Mouse (Mus musculus) spleen, postnatal 14 days (tissue): ENCODE measurements around the gene Flad1.

Source experiments
- DNase-seq, 2 experiments: peaks; one replicate each; pipeline ENCODE4 v3.0.0; 2021 to 2022; ENCODE audit warnings: low spot score in 2 of 2

Flad1 gene

GRCm38 (mm10) chr3:89382950-89383349 is 28.7 kb downstream of the Flad1 start:
- no peak for DNase-seq

- DNase-seq: peak in 1 of 2 experiments; percentile 5
Measured at GRCm38 (mm10) chr3:89382033-89382882, 29.4 kb downstream of the Flad1 start.

- DNase-seq: peak in 1 of 2 experiments; percentile 5
Measured at GRCm38 (mm10) chr3:89381233-89381632, 30.4 kb downstream of the Flad1 start.

GRCm38 (mm10) chr3:89380711-89381110 is 31.0 kb downstream of the Flad1 start:
- DNase-seq: peak in 1 of 2 experiments; percentile 7

GRCm38 (mm10) chr3:89380291-89380690 is 31.4 kb downstream of the Flad1 start:
- peak in 1 of 2 experiments; percentile 6 for DNase-seq

DNA sequence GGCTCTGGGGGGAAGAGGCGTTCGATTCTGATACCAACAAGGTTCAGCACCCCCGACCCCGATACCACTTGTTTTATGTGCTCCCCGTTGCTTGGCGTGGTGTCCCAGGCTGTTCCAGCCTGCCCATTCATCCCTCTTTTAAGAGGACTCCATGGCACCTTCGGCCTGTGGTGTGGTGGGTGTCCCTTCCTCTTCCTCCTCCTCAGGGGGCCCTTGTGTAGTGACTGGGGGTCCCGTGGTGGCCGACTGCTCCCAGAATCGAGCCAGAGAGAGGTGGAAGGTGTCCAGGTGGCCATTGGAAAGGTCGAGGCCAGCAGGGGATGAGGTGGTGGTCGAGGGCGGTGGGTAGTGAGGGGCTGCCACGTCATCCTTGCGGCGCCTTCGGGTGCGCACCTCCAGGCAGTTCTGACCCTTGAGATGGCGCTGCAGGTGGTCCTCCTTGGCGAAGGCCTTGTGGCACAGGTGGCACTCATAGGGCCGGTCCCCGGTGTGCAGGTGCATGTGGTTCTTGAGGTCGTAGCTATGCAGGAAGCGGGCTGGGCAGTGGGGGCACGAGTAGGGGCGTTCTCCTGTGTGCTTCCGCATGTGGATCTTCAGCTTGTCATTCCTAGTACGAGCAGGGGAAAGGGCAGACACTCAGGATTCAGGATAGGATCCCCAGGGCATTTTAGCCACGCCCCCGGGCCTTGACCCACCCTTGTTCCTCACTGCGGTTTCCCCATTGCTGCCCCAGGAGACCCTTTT is 32.1 kb downstream of the Flad1 start:
- peak in 1 of 2 experiments; percentile 6 for DNase-seq

DNA sequence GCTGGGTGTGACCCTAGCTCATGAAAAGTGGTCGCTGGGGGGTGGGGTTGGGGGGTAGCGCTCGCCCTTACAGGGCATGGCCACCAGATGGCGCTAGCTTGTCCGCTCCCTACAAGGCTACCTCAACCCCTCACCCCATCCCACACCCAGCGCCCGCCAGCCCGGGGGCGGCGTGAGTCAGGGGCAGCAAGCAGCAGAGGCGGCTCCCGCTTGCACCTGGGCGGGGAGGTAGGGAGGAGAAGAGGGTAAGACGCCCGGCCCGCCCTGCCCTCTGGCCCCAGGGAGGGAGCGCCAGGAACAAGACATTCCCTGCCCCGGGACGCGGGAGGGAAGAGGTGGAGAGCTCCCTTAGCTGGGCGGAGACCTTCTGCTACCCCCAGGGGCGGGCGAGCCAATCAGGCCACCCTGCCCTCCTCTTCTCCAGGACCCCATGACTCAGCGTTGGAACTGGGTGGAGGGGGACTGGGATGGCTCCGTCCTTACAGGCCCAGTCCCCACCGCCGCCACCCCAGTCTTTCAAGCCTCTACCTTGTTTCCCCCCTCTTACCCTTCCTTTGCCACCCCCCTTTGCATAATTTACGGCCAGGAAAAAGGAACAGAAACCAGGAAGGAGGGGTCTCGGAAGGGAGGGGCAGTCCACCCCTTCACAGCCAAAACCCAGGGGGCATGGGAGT is 33.1 kb downstream of the Flad1 start:
- DNase-seq: peak in 1 of 2 experiments; percentile 63

DNA sequence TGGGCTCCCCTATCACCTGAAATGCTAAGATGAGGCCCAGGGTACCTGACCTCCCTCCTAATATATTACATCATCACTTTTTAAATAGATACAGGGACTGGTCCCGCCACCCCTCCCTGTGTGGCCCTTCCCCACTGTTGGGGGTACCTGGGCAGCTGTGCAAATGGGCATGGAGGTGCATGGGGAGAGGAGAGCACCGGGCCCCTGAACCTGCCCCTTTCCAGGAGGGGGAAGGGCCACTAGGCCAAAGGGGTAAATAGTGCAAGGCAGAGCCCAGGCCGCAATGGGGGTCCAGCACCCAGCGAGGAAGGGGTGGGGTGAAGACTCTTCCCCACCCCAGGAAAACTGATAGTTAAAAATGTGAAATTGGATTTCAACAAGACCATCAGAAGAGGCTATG is 33.8 kb downstream of the Flad1 start:
- DNase-seq: no peak

DNA sequence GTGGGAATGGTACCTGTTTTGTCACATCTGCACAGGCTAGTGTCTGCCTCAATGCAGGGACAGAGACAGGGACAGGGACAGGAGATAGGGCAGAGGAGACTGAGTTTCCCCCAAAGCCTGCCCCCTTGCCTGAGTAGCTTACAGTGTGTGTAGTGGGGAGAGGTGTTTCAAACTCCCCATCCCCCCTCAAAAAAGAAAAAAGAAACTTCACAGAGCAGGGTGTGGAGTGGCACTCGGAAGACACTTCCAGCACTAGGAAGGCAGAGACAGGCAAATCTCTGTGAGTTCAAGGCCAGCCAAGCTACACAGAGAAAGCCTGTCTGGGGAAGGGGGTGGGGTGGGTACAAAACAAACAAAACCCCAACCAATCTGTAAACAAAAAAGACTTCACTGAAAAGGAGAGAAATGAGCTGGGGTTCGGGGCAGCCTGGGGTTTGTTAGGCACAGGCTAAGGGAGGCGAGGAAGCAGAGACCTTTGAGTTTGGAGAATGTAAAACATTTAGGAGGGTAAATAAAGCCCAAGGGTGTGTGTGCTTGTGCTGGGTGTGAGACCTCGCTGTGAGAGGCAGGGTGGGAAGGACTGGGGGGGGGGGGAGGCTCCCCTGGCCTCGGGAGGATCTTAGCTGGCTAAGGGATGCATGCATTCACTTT is 38.0 kb downstream of the Flad1 start:
- no peak for DNase-seq

DNA sequence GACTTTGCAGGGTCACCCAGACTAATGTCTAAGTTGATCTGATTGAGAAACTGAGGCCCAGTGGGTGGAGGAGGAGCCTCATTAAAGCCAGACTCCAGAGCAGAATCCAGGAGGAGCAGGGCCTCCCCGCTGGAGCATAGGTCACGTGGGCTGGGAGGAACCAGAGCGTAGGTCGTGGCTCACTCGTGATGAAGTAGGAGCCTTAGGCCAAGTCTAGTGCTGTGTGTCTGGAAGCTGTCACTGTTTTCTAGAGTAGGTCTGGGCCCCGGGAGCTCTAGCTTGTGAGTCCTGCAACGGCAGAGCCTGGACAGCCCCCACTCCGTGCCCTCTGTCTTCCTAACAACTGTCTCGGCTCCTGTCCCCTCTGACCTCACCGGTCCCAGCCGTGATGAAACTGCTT is 44.3 kb downstream of the Flad1 start:
- DNase-seq: no peak

DNA sequence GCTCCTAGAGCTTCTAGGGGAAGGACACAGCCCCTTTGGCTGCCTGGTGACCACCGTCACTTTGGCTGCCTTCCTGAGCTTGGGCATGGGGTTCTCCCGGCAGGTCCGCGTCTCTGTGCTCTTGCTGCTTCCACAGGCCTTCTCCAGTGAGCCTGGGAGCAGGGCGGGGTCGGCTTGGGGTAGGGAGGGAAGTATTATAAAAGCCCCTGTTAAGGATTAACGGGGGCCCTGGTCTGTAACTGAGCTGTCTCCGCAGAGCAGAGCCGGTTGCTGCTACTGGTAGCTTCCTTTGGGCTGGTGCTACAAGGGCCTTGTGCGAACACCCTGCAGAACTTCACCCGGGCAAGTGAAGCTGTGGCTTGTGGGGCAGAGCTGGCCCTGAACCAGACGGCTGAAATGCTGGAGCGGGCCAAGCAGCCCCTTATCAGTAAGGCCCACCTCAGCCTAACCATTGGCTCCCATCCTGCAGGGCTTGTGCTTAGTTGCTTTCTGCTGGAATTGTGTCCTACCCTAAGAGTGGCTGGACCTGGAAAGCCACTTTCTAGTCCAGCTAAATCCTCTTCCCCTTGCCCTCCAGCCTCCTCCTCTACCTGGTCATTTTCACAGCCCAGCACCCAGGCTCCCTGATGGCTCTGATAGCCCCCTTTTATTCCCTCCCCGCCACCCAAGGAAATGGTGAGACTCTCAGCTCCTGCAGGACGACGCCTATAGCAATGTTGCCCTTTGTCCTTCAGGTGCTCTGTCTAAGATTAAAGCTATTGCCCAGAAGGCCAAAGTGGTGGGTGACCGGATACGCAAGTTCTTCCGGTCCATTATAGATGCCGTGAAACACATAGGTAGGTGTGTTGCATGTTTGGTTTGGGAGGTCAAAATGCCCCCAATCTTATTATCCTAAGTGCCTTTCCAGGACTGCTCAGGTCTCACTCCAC is 45.9 kb downstream of the Flad1 start:
- DNase-seq: no peak

DNA sequence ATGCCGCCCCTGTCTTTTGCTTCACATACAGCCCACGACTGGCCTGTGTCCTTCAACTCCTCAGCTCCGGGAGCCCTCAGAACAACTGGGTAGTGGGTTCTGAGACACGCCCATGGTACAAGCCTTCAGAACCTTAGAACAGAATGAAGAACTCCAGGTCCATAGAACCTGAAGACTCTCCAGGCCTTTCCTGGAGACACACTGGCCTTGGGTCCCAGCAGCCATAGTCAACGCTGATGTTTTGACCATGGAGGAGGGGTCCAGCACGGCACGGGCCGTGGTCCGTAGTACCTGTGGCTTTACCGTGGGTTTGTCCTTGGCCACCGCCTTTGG is 46.6 kb downstream of the Flad1 start, which contains the start of gene Dcst1:
Gene Dcst1 (minus strand): TSS at position 101 of the 333 bp plus-strand sequence.
- DNase-seq: no peak

DNA sequence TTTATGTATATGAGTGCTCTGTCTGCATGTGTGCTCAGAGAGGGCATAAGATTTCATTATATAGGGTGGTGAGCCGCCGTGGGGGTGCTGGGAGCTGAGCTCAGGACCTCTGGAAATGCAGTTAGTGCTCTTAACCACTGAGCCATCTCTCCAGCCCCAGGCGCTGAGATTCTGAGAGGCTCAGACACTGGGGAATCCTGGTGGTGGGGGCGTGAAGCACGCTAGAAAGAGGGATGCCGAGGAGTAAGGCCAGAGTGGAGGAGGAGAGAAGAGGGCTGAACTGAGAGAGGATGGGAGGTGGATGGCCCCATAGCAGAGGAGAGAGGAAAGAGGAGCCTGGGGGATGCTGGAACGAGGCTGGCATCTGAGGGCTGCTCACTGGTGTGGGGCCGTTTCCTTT is 47.0 kb downstream of the Flad1 start:
- no peak for DNase-seq

DNA sequence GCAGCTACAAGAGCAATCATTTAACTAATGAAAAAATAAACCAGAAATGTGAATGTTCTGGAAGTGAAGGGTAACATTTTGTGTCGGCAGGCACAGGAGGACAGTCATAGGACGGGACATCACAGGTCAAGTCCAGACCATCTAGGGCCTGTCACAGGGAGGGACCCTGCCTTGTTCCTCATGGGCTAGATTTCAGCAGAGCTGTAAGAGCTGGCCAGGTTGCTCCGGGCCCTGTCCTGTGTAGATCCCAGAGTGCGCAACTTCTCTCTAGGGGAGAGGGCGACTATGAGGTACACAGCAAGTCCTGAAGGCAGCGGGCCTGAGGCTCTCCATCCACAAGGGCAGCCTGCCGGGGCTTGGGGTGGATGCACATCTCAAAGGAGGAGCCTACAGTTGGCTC is 50.0 kb downstream of the Flad1 start, which contains the start of gene Dcst2:
Gene Dcst2 (plus strand): TSS at position 301 of the 400 bp plus-strand sequence.
- no peak for DNase-seq

DNA sequence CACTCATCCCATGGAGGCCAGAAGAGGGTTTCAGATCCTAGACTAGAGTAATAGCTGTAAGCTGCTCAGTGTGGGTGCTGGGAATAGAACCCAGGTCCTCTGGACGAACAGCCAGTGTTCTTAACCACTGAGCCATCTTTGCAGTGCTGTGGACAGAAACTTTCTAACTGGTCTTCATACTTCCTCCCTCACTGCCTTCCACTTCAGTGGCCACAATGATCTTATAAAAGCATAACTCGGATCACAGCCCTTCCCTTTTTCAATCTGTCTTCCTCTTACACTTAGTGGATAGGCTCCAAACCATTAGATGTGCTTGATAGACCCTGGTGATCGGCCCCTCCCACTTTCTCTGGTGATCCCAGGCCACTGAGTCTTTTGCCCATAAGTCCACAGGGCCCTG is 51.4 kb downstream of the Flad1 start:
- DNase-seq: no peak

DNA sequence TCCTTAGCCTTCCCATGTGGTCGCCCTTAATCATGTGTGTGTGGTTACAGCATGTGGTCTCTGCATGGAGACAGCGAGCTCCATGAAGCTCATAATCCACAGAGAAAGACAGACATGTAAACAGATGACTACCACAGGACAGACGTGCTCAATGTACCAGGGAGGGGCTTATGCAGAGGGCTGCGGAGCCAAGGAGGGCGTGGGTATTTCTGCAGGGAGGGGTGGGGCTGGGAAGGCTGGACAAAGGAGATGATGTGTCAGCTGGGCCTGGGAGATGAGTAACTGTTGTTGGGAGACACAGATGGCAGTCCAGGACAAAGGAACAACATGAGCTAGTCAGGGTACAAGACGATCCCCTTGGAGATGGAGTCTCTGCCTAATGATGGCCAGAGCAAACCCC is 52.0 kb downstream of the Flad1 start:
- DNase-seq: no peak

- DNase-seq: no peak
Measured at GRCm38 (mm10) chr3:89356029-89356428, 55.6 kb downstream of the Flad1 start.

DNA sequence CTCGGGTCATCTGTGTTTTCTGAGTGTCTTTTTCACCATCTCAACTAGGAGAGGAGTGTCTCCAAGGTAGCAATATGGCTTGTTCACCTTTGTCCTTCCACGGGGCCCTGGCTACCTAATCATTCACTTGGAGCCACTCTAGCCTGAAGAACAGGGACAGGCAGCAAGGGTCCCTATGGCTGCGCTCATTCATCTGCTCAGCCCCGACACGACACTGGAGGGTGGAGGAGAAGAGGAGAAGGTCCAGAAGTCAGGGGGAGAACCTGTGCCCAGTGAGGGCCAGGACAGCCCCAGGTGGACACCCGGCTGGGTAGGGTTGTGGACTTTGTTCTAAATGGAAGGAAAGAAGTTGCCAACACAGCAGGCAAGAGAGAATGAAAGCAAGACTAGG is 56.2 kb downstream of the Flad1 start:
- DNase-seq: no peak

GRCm38 (mm10) chr3:89354816-89355511 is 56.7 kb downstream of the Flad1 start:
- DNase-seq: peak; percentile 50 to 69

DNA sequence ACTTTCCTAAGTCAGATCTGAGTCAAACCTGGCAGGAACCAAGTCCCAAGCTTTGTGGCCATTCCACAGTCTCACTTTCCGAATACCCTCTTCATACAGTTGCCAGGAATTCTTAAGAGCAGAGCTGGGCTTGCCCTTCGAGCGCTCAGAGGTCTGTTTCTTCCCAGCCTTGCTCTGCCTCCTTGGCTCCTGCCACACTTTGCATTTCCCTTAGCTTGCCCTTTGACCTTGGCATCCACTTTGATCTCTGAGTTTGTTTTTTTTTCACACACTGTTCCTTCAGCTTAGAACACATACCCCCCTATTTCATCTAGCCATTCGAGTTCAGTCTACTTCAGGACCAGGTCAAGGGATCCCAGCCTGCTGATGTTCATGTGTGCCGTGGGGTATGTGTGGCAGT is 60.4 kb downstream of the Flad1 start:
- DNase-seq: no peak
